Mouse (Mus musculus) ES-CJ7 (cell line): ENCODE measurements around the gene Dlgap1.

ENCODE experiments used
- DNase-seq: peaks from one replicate; pipeline ENCODE4 v3.0.0; 2011; ENCODE audit warnings: low read depth, low spot score

Dlgap1 gene

GRCm38 (mm10) chr17:70753444-70754032 is 784.7 kb downstream of the Dlgap1 start:
- no peak for DNase-seq

DNA sequence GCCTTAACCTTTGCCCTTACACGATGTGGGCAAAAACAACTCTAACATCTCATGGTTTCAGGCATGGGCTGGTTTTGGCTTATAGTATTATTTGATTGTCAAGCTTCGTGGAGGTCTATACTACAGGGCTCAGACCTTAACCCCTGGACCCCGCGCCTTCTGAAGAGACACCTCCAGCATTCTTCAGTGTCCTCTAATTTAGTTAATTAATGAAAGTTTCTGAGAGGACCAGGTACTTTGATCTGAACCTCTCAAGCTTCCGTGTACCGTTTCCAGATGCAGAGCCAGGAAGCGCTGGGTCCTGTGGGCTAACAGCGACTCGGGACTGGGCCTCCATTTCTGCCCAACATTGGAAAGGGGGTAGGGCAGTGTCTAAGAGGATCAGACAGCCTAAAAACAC is 785.2 kb downstream of the Dlgap1 start:
- peak; percentile 12 for DNase-seq

DNA sequence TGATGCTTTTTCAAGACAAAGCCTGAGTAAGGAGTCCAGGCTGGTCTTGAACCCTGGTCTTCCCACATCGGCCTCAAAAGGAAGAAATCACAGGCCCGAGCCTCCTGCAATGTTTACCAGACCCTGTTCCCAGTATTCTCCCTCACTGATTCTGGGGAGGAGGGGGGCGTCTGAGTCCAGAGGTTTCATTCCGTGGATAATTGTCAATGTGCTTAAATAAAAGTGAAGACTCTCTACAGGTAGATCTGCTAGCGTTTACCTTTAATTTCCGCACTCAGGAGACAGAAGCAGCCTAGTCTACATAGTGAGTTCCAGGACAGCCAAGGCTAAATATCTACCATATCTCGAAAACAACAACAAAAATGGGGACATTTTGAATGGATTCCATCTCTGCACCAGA is 785.8 kb downstream of the Dlgap1 start:
- peak; percentile 12 for DNase-seq

GRCm38 (mm10) chr17:70755039-70755668 is 786.3 kb downstream of the Dlgap1 start:
- DNase-seq = peak; percentile 93

GRCm38 (mm10) chr17:70755669-70756263 is 786.9 kb downstream of the Dlgap1 start:
- peak; percentile 56 for DNase-seq

DNA sequence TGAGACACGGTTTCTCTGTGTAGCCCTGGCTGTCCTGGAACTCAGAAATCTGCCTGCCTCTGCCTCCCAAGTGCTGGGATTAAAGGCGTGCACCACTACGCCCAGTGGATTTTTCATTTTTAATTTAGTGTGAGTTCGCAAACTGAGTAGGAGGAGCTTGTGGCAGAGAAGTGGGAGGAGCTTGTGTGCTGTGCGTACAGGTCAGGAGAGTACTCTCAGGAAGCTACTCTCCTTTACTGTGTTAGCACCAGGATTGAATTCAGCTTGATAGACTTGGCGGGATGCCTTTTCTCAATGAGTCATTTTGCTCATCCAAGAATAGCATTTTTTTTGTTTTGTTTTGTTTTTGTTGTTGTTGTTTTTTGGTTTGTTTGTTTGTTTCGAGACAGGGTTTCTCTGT is 793.1 kb downstream of the Dlgap1 start:
- DNase-seq = peak; percentile 70

DNA sequence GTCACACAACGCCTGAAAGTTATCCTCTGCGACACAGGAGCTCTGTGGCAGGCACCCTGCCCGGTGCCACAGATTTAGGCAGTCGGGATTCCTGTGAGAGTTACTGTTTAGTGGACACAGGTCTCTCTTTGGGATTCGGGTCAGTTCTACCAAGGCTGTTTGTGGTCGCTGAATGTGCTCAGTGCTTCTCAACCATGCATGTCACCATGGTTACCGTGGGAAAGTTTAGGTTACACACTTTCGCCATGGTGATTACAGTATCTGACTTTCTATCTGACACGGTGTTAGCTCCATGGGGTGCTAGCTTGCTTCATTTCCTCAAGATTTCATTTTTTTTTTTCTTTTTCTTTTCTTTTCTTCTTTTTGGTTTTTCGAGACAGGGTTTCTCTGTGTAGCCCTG is 793.8 kb downstream of the Dlgap1 start:
- peak; percentile 50 for DNase-seq

DNA sequence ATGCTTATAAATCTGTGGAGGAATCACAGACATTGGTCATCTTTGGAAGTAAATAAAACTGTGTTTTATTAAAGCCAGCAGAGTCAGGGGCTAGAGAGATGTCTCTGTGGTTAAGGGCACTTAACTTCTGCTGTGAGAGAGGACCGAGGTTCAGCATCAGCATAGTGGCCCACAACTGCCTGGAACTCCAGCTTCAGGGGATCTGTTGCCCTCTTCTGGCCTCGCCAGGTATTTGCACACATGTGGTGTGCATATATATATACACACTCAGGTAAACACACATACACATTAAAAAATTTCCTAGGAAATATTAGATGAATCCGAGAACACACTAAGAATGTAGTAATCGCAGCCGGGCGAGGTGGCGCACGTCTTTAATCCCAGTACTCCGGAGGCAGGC is 796.5 kb downstream of the Dlgap1 start:
- peak; percentile 80 for DNase-seq

GRCm38 (mm10) chr17:70765976-70766375 is 797.1 kb downstream of the Dlgap1 start:
- DNase-seq = peak; percentile 70

DNA sequence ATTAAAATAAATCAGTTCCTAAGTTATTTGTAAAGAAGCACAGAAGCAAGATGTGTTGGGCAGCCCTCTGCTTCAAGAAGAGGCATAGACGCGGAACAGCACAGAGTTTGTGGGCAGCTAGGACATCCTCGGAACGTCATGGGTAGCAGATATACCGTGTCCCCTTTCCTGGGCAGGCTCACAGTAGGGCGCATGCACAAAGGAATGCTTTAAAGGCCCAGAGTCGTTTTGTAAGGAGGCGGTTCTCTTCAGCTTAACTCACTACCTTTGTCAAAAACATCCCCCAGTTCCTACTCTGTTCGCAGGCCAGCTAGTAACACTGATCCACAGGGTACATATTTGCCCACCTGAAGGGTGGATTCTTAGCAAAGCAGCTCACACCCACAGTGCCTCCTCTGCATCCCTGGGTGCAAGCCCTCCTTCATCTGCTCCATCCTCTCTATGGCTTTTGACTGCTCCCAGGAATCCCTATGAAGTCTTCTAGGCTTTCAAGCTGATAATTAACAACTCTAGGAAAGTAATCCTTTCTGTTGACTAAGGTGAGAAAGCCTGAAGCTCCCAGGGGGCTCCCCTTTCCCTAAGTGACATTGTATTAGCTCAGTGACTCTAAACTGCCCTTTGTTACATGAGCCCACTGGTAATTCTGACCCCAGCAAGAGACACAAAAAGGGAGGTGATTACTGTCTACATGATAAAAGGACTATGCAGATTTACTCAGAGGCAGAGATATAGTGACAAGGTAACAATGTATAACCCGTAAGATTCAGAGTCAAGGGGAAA is 803.4 kb downstream of the Dlgap1 start:
- DNase-seq = peak; percentile 82

DNA sequence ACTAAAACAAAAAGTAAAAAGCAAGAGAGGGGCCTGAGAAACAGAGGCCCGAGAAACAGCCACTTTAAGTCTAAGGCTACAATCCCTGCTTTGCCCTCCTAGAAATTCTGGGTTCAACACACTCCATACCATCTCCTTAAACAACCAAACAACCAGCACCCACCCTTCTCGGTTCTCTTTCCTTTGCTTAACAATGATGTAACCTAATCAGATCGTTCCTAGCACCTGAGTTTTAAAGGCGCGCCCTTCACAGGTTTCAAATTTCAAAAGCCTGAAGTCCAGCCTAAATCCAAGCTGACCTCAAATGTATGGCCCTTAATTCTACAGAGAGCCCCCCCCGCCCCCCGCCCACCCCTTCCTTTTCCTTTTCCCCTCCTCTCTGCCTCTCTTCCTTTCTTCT is 810.9 kb downstream of the Dlgap1 start:
- DNase-seq = peak; percentile 54

DNA sequence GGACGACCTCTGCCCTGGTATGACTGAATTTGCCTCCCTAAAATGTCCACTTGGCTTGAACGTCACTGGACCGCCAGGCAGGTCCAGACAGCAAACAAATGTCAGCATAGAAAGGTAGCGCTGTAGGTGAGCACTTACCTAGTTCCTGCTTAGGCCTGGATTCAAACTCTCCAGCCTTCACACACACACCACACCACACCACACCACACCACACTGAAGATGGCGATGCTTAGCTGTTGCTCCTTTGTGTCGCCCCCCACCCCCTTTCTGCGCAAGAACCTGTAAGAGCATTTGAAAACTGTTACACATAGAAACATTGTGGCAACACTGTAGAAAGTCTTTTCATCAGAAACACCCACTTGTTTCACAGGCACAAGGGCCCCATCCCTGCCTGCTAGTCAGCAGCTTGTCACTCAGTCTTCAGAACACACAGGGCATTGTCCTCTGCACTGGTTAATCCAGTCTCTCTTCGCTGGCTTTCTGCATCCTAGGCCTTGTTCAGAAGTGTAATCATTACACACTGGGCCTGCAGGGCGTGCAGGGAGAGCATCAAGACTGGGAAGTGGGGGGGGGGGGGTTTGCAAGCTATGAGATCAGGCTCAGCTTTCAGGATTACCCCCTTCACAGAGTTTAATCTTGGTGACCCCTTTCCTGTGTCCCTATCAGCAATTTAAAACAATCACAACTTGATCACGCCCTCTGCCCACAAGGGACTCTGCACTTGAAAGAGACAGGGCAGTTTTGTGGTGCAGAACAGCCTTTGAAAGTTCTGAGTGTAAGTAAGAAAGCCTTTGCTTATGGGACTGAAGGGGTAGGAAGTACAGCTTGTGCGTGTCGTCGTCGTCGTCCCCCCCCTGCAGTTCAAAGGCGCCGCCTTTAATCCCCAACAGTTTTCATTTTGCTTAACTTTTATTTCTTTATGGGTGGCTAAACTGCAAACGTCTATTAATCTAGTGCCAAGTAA is 812.1 kb downstream of the Dlgap1 start:
- DNase-seq = peak; percentile 41

- DNase-seq = peak; percentile 43
Observed at GRCm38 (mm10) chr17:70783273-70783672, 814.4 kb downstream of the Dlgap1 start.

GRCm38 (mm10) chr17:70787366-70787765 is 818.5 kb downstream of the Dlgap1 start:
- DNase-seq = no peak

DNA sequence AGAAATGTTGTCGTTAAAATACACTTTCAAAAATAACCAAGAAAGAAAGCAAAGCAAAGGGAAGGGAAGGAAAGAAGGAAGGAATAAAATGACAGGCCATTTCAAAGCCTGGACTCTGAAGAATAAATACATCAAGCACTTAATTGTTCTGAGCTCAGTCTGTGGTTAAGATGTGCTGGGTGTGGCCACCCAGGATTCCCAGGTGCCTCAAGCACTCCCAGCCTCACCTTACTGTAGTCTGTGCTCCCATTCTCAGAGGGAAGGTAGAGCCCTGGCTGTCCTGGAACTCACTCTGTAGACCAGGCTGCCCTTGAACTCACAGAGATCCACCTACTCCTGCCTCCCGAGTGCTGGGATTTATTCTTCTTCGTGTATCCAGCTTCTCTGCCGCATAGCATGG is 821.9 kb downstream of the Dlgap1 start:
- peak; percentile 54 for DNase-seq

DNA sequence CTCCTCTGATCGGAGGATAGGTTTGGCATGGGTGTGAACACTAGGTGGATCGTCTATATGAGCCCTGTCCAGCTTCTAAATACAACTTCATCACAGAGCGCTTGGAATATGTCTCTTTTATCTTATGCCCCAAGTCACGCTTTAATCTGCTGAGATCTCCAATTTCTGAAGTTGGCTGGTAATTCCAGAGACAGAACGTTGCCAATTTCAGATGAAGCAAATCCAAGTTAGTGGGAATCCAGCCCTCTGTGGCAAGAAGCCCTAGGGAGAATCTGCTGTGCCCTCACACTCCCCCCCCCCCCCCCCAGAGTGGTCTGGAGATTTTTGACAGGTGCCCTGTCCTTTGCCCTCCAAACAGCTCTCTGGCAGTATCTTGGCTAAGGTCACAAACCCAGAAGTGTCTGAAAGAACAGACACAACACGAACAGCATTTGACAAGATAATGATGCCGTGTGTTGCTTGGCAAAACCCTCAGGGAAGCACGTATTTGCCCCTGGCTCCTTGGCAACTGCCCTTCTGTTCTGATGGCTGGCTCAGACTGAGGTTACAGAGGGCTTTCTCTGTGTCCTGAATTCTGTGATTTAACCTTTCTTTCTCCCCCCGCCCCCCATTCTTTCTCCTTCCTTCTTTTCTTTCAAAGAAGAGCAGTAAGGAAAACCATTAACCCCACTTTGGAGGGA is 822.9 kb downstream of the Dlgap1 start:
- DNase-seq = no peak

GRCm38 (mm10) chr17:70794291-70794690 is 825.4 kb downstream of the Dlgap1 start:
- no peak for DNase-seq

GRCm38 (mm10) chr17:70794722-70795121 is 825.8 kb downstream of the Dlgap1 start:
- DNase-seq = no peak

DNA sequence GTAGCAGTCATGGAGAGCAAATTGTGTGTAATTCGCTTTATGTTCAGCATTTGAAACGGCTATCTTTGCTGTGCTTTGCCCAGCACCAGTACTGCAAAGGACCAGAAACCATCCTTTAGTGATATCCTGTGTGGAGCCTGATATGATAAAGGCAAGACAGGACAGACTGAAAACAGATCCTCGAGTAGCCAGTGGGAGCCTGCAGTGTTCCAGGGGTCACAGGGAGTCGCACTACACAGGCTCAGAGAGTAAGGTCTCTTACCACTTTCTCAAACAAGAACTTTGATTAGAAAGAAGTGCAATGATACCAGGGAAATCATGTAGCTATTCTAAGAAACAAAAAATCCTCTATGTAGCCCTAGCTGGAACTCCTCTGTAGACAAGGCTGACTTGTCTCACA is 826.3 kb downstream of the Dlgap1 start:
- no peak for DNase-seq

DNA sequence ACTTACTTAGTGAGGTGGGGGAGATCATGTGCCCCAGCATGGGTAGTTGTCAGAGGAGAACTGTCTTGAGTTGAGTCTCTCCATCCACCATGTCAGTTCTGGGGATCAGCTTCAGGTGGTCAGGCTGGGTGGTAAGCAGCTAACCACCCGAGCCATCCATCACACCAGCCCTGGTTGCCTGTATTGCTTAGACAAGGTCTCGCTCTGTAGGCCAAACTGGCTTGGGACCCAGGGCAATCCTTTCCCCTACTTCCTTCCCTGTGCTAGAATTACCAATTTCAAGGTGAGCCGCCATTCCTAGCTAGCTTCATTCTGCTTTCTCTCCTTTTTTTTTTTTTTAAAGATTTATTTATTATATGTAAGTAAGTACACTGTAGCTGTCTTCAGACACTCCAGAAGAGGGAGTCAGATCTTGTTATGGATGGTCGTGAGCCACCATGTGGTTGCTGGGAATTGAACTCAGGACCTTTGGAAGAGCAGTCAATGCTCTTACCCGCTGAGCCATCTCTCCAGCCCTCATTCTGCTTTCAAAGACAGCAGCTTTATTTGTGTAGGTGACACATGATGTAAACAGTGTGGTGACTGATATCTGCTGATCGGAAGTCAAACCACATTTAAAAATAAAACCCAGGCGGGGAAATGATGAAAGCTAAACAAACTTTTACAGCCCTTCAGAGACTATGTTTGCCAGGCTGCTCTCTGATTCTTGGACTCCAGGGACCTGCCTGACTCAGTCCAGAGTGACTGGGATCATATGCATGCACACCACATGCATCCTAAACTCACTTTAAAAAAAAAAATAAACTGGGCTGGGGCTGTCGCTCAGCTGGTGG is 828.3 kb downstream of the Dlgap1 start:
- no peak for DNase-seq
